Mouse (Mus musculus): ENCODE measurements at regions not wholly inside any gene's neighbourhood (a gene's known extent, or its start where the extent isn't known, plus 50 kb on each side); places are given as distances from the start of the nearest gene placed in this dataset.

DNA sequence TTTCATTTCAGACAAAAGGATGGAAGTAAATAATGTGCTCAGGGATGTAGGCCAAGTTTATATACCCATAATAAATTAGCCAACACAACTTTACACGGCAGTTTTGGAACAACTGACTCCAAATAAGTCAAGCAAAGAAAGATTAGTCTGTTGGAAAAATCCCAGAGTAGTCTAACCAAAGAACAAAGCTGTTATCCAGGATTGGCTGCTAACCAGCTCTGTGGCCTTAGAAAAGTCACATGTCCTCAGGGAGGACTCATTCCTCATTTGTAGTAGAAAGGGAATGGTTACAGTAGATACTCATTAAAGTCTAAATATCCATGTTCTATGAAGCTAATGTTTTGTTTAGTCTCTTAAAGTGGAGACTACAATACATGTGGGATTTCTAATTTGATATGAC, 130.6 kb upstream of the Mid1 start:
- no peak for DNase-seq
- intact Hi-C loops (cut with DNase I) = no loop called here

GRCm38 (mm10) chrX:169552851-169553250, 132.1 kb upstream of the Mid1 start:
- no peak for DNase-seq
- intact Hi-C loops (cut with DNase I) = no loop called here
- Histone ChIP-seq H3K4me3 (no peak overlapping the region), H3K27ac (no peak overlapping the region)
- no peak for TF ChIP-seq CTCF (IDR thresholded peaks at IDR 0.05)

More for the DNA sequence above, 130.6 kb upstream of the Mid1 start:
- Histone ChIP-seq H3K4me3 (no peak overlapping the region), H3K27ac (no peak overlapping the region)
- no peak for TF ChIP-seq CTCF (IDR thresholded peaks at IDR 0.05)

DNA sequence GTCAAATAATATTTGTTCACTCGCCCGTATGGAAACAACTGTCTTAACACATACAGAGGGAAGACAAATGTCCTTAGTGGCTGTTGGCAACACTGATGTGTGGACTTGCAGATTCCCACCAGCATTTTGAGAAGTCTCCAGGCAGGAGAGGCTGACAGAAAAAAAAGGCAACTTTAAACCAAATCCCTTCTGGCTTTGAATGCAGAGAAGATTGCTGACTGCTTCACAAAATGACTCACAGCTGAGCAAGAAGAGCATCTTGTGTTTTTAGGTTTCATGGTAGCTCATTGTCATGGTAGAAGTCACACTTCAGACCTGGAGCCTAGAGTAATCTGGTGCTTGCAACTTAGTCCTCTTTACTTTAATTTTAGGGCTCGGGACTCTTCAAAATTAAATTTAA, 141.0 kb upstream of the Mid1 start:
- Histone ChIP-seq H3K4me3 (no peak overlapping the region), H3K27ac (no peak overlapping the region)
- intact Hi-C loops (cut with DNase I) = no loop called here
- DNase-seq = no peak
- no peak for TF ChIP-seq CTCF (IDR thresholded peaks at IDR 0.05)

GRCm38 (mm10) chrX:169508229-169508628, 176.8 kb upstream of the Mid1 start:
- DNase-seq = no peak
- intact Hi-C loops (cut with DNase I) = no loop called here
- no peak overlapping the region for H3K27ac ChIP-seq
- no peak overlapping the region for H3K4me3 ChIP-seq
- no peak for TF ChIP-seq CTCF (IDR thresholded peaks at IDR 0.05)

GRCm38 (mm10) chrX:169493577-169493976, 173.4 kb upstream of the Hccs start:
- intact Hi-C loops (cut with DNase I) = no loop called here
- Histone ChIP-seq H3K27ac (no peak overlapping the region), H3K4me3 (no peak overlapping the region)
- no peak for DNase-seq
- TF ChIP-seq CTCF (IDR thresholded peaks at IDR 0.05) = no peak

DNA sequence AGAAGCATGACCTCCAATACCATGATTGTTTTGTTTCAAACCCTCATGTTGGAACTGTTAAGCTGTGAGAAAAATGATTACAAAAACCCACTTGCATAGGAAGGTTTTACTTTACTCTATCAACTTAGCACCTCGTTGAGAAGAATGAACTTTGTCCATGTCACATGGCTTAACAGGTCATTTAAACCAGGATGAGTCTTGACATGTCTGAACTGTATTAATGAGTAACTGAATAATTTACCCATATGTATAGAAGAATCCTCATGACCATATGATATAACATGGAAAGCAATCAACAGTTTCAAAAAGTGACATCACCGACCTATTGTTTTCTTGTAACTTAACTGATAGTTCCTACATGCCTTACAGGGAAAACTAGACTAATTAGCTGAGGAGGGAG, 153.3 kb upstream of the Hccs start:
- intact Hi-C loops (cut with DNase I) = no loop called here
- no peak overlapping the region for H3K27ac ChIP-seq
- TF ChIP-seq CTCF (IDR thresholded peaks at IDR 0.05) = no peak
- DNase-seq = no peak
- H3K4me3 ChIP-seq = no peak overlapping the region

- no peak overlapping the region for H3K27ac ChIP-seq
- intact Hi-C loops (cut with DNase I) = no loop called here
- TF ChIP-seq CTCF (IDR thresholded peaks at IDR 0.05) = no peak
- DNase-seq = peak; percentile 14
- no peak overlapping the region for H3K4me3 ChIP-seq
Measured at GRCm38 (mm10) chrX:169470715-169471114, 150.5 kb upstream of the Hccs start.

GRCm38 (mm10) chrX:169450159-169450558, 130.0 kb upstream of the Hccs start:
- TF ChIP-seq CTCF (IDR thresholded peaks at IDR 0.05) = no peak
- intact Hi-C loops (cut with DNase I) = no loop called here
- DNase-seq = no peak
- Histone ChIP-seq H3K4me3 (no peak overlapping the region), H3K27ac (no peak overlapping the region)

DNA sequence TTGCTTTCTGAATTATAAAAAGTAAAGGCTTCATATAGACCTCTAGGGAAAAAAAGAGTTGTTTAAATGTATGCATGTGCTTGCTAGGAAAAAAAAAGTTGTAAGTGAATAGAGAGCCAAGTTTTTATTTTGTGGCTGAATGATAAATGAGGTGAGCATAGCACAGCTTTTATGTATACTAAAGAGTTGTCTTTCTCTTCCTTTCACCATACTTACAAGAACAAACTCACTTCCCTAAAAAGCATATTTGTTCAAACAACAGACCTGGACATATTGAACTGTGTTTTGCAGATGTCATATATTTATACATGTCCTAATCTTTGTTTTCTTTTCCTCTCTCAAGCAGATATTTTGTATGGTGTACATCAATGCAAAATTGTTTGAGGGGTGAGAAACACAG, 119.4 kb upstream of the Hccs start:
- Histone ChIP-seq H3K27ac (no peak overlapping the region), H3K4me3 (no peak overlapping the region)
- no peak for TF ChIP-seq CTCF (IDR thresholded peaks at IDR 0.05)
- intact Hi-C loops (cut with DNase I) = no loop called here
- DNase-seq = no peak

DNA sequence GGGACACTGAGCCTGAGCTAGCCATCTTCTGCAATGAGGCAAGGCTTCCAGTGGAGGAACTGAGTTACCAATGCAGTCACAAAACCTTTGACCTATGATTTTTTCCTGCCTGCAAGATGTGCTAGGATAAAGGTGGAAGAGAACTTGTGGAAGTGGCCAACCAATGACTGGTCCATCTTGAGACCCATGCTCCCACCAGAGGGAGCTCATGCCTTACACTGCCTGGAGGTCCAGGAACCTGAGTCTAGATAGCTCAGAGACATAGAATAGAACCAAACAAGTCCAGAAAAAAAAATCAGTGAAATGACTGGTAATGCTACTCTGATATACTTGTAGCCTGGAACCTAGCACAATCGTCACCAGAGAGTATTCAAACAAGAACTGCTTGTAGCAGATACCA, 118.5 kb upstream of the Hccs start:
- H3K4me3 ChIP-seq = no peak overlapping the region
- H3K27ac ChIP-seq = no peak overlapping the region
- peak; percentile 10; the same call in 1 of the 2 replicates for TF ChIP-seq CTCF (IDR thresholded peaks at IDR 0.05)
- peak; percentile 13 for DNase-seq
- intact Hi-C loops (cut with DNase I) = no loop called here

GRCm38 (mm10) chrX:169433903-169434302, 113.7 kb upstream of the Hccs start:
- no peak overlapping the region for H3K4me3 ChIP-seq
- no peak for TF ChIP-seq CTCF (IDR thresholded peaks at IDR 0.05)
- no peak for DNase-seq
- intact Hi-C loops (cut with DNase I) = no loop called here
- H3K27ac ChIP-seq = no peak overlapping the region

- no peak overlapping the region for H3K4me3 ChIP-seq
- DNase-seq = no peak
- intact Hi-C loops (cut with DNase I) = no loop called here
- no peak for TF ChIP-seq CTCF (IDR thresholded peaks at IDR 0.05)
- no peak overlapping the region for H3K27ac ChIP-seq
Measured at GRCm38 (mm10) chrX:169396825-169397224, 76.7 kb upstream of the Hccs start.

DNA sequence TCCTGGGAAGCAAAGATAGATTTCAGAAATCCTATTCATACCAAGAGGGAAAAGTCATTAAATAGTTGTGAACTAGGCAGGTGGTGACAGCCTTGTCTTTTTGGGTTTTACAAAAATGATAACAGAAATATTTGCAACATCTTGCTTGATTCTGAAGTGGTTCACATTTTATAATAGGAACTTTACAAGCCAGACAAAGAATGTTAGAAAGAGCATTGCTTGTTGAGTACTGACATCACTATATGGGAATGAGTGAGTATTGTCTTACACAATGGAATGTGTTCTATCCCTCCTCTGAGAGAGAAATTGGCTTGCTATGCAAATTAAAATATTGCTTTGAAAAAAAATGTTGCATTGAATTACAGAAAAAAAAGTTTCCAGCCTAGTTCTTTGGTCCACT, 66.5 kb upstream of the Hccs start:
- TF ChIP-seq CTCF (IDR thresholded peaks at IDR 0.05) = no peak
- intact Hi-C loops (cut with DNase I) = no loop called here
- no peak for DNase-seq
- no peak overlapping the region for H3K4me3 ChIP-seq
- H3K27ac ChIP-seq = no peak overlapping the region

Data from gastrocnemius, adult 2 months (tissue).